Mouse (Mus musculus) embryonic facial prominence, embryonic 12.5 days (tissue): ENCODE measurements around the gene Dph3. TPM values are rescaled to one million over a fixed set of nuclear protein-coding genes. Genes with fewer than 3 reads are reported as not detected.
A peak's percentile ranks its signal among the peaks of the same experiment; 100 is the strongest.

Experiments used
- ATAC-seq: fragments of 200-750 bp; cut with Nextera tagmentation; 2 replicates; pipeline ENCODE4 v1.8.0; 2017; ENCODE audit not compliant: insufficient number of reproducible peaks, insufficient read depth, low FRiP score, low TSS enrichment
- H3K27ac ChIP-seq: fragments of 300-500 bp; sonication (generic); 2 replicates; pipeline ENCODE4 v1.5.1; 2016; ENCODE audit warnings: mild to moderate bottlenecking
- H3K27me3 ChIP-seq: fragments of 300-500 bp; sonication (generic); 2 replicates; pipeline ENCODE4 v1.6.1; 2016; ENCODE audit warnings: mild to moderate bottlenecking, moderate library complexity
- H3K36me3 ChIP-seq: fragments of 300-500 bp; sonication (generic); 2 replicates; pipeline ENCODE4 v1.6.1; 2016; ENCODE audit warnings: mild to moderate bottlenecking
- H3K4me1 ChIP-seq: fragments of 300-500 bp; sonication (generic); 2 replicates; pipeline ENCODE4 v1.6.1; 2016
- H3K4me2 ChIP-seq: fragments of 300-500 bp; sonication (generic); replicated peaks from 2 replicates; pipeline ENCODE4 v1.6.1; 2016; ENCODE audit warnings: mild to moderate bottlenecking, moderate library complexity
- H3K4me3 ChIP-seq: fragments of 300-500 bp; sonication (generic); 2 replicates; pipeline ENCODE4 v1.5.1; 2016; ENCODE audit warnings: mild to moderate bottlenecking
- H3K9ac ChIP-seq: fragments of 300-500 bp; sonication (generic); 2 replicates; pipeline ENCODE4 v1.6.1; 2016; ENCODE audit warnings: mild to moderate bottlenecking, moderate library complexity
- H3K9me3 ChIP-seq: fragments of 300-500 bp; sonication (generic); 2 replicates; pipeline ENCODE4 v1.6.1; 2016; ENCODE audit warnings: mild to moderate bottlenecking, moderate library complexity
- WGBS: fragments of 180-500 bp; shearing (Covaris S2); methylation state at CpG from one replicate; pipeline ENCODE4 v1.1.7; 2016; 5-methylcytosine and 5-hydroxymethylcytosine counted together
- polyA plus RNA-seq: library from polyadenylated mRNA; unstranded; fragments of >200 nt; fragmentation: Nextera tagmentation; extraction: Ambion mirVana; gene quantifications from 2 replicates; pipeline ENCODE4 v1.2.1, GENCODE M21; 2016

Dph3 gene
- polyA plus RNA-seq, 1 experiment from 2014 or later = 76.0 TPM

DNA sequence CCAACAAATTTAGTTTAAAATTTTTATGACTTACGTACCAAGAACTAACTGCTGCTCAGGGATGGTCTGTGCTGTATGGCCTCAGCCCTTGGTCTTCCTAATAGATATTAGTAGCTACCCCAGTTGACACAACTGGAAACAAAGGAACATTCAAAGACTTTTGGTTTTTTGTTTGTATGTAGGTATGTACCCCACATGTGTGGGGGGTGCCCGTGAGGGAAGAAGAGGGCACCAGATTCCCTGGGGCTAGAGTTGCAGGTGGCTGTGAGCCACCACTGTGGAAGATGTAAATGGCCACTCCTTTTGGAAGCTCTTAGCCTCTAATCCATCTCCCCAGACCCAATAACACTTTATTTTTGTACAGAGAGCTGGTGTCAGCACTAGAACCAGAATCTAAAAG is 2.1 kb downstream of the Dph3 start:
- Histone ChIP-seq H3K36me3 (peaks cover 22% of the 10 kb centered on the region), H3K9ac (no peak overlapping the region), H3K9me3 (no peaks in the 10 kb centered on the region), H3K4me1 (peaks cover 9% of the 10 kb centered on the region; the same call in 1 of the 2 replicates), H3K4me2 (no peak overlapping the region), H3K27me3 (no peaks in the 10 kb centered on the region), H3K27ac (no peak overlapping the region), H3K4me3 (no peak overlapping the region)
- ATAC-seq = no peak
- whole genome bisulfite sequencing = 94% methylated on average over 2 of the region's 2 CpGs

DNA sequence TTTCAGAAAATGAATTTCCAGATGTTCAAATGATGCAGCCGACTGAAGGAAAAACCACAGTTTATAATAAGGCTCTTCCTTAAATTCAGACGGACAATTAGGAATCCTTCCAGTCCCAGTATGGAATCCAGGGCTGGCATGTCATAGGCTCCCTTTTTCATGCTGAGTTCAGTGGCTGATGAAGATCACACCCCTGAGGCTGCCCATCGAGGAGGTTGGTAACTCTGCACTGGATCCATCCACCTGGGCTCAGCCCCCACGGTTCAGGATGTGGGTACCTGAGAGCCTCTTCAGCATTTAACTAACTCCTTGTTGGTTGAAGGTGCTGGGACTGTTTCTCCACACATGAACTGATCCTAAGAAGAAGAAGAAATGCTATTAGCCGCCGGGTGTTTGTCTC is 2.6 kb downstream of the Dph3 start:
- no peaks in the 10 kb centered on the region for H3K27me3 ChIP-seq
- no peak overlapping the region for H3K4me2 ChIP-seq
- 92% methylated on average over 6 of the region's 6 CpGs for WGBS
- H3K4me3 ChIP-seq = no peak overlapping the region
- no peak for ATAC-seq
- H3K36me3 ChIP-seq = peaks cover 22% of the 10 kb centered on the region
- no peak overlapping the region for H3K9ac ChIP-seq
- no peak overlapping the region for H3K27ac ChIP-seq
- peaks cover 9% of the 10 kb centered on the region; the same call in 1 of the 2 replicates for H3K4me1 ChIP-seq
- no peaks in the 10 kb centered on the region for H3K9me3 ChIP-seq

DNA sequence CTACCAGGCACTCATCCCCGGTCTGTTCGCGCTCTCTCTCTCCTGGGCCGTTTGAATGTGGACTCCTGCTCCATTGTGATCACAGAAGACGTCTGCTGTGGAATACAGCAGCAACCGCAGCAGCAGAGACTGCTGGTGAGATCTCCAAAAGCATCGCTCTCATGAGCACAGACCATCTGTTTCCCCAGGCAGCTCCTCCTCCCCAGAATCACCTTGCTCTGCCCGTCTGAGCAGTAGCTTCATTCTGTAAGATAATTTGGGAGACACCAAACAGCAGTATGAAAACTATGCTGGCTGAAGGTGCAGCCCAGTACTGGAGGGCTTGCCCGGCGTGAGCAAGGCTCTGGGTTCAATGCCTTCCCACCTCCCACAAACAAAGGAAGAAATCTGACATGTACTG is 4.5 kb downstream of the Dph3 start:
- H3K36me3 ChIP-seq = peaks cover 22% of the 10 kb centered on the region
- no peak overlapping the region for H3K9ac ChIP-seq
- H3K27me3 ChIP-seq = no peaks in the 10 kb centered on the region
- no peak for ATAC-seq
- H3K4me2 ChIP-seq = no peak overlapping the region
- no peak overlapping the region for H3K27ac ChIP-seq
- 87% methylated on average over 10 of the region's 10 CpGs for WGBS
- H3K4me1 ChIP-seq = 0 out of 2 replicates have a peak, but pooled peaks cover 3% of the 10 kb centered on the region
- no peaks in the 10 kb centered on the region for H3K9me3 ChIP-seq
- H3K4me3 ChIP-seq = no peak overlapping the region

DNA sequence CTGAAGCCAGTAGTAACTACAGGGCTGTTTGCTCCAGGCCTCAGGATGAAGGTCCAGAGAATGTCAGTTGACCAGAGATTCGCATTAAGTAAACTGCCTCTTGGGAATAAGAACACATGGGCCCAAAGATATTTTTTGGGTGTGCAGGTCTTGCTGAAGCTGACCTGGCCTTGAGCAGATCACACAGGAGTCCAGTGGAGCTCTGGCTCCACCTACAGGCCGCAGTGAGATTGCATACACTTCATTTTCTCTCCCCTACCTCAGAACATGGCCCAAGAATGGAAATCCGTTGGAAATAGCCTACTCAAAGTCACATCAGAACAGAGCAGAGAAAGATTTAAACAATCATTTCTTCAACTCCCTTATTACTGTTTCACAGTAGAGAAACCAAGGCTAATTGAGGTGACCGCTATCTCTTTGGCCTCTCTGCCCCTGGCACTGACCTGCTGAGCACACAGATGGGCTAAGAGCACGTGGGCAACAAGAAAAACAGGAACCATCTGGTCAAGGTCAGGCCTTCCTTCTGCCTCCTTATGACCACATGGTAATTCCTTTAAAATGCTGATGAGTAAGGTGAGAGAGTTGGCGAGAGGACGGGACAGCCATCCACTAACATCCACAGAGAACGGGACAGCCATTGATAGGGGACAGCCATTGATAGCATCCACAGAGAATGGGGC is 8.5 kb downstream of the Dph3 start:
- no peak overlapping the region for H3K4me3 ChIP-seq
- H3K27ac ChIP-seq = no peak overlapping the region
- H3K4me2 ChIP-seq = no peak overlapping the region
- 40% methylated on average over 8 of the region's 8 CpGs for WGBS
- ATAC-seq = no peak
- H3K27me3 ChIP-seq = no peaks in the 10 kb centered on the region
- H3K36me3 ChIP-seq = peaks cover 11% of the 10 kb centered on the region
- H3K4me1 ChIP-seq = 0 out of 2 replicates have a peak, but pooled peaks cover 4% of the 10 kb centered on the region
- no peaks in the 10 kb centered on the region for H3K9me3 ChIP-seq
- no peak overlapping the region for H3K9ac ChIP-seq

DNA sequence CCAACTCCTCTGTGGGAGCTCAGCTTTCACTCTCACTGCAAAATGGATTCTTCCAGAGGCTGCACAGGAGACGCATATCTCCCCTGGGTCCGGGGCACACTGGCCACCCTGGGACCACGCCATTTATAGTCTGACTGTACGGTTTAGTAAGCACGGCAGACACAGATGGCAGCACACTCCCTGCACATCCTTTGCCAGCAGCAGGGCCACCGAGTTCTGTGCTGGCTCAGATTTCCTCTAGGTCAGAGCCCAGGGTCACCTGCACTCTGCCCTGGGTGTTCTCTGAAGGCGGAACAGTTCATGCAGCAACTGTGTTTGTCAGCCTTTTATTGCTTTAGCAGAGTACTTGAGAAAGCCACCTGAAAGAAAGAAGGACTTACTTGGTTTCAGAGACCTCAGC is 11.6 kb downstream of the Dph3 start:
- H3K27me3 ChIP-seq = no peaks in the 10 kb centered on the region
- H3K9me3 ChIP-seq = no peaks in the 10 kb centered on the region
- no peak overlapping the region for H3K4me2 ChIP-seq
- no peak overlapping the region for H3K9ac ChIP-seq
- H3K27ac ChIP-seq = no peak overlapping the region
- H3K36me3 ChIP-seq = no peaks in the 10 kb centered on the region
- H3K4me3 ChIP-seq = no peak overlapping the region
- ATAC-seq = no peak
- H3K4me1 ChIP-seq = 0 out of 2 replicates have a peak, but pooled peaks cover 4% of the 10 kb centered on the region
- WGBS = 42% methylated on average over 7 of the region's 7 CpGs

DNA sequence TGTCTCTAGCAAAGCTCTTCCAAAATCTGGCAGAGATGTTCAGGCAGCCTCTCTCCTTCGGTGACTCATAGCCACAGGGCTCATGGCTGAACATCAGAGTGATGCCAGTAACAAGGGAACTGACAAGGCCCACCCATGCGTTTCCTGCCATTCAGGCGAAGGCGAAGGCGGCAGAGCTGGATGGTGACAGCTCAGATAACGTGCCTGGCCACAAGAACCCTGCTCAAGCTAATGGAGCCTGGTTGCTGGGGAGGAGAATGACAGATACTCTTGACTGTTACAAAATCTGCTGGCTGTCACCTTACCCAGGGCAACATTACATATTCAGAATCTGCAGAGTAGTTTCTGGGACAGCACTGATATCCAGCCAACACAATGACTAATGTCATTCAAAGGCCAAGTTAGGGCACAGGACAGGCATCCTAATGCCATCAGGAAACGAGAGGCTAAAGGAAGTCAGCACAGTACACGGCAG is 12.3 kb downstream of the Dph3 start:
- Histone ChIP-seq H3K36me3 (no peaks in the 10 kb centered on the region), H3K9ac (no peak overlapping the region), H3K9me3 (no peaks in the 10 kb centered on the region), H3K27ac (no peak overlapping the region), H3K4me2 (no peak overlapping the region), H3K27me3 (no peaks in the 10 kb centered on the region), H3K4me1 (0 out of 2 replicates have a peak, but pooled peaks cover 4% of the 10 kb centered on the region), H3K4me3 (no peak overlapping the region)
- WGBS = 56% methylated on average over 8 of the region's 8 CpGs
- no peak for ATAC-seq

DNA sequence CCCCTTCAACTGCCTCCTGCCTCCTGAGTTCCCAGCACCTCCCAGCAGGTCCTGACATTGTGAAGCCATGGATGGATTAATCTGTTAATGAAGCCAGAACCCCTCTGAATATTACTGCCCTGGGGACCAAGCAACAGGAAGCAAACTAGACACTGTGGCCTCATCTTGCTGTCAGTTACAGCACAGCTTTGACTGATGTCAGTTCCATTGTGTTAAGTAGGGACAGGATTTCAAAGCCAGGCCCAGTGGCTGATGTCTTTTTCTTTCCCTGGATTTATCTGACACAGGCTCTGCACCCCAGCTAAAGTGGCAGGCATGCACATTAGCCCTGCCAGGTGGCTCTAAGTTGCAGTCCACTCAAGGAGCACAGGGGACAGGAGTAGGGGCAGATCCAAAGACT is 12.7 kb downstream of the Dph3 start:
- Histone ChIP-seq H3K36me3 (no peaks in the 10 kb centered on the region), H3K27ac (no peak overlapping the region), H3K9ac (no peak overlapping the region), H3K4me3 (no peak overlapping the region), H3K9me3 (no peaks in the 10 kb centered on the region), H3K27me3 (no peaks in the 10 kb centered on the region), H3K4me1 (0 out of 2 replicates have a peak, but pooled peaks cover 4% of the 10 kb centered on the region), H3K4me2 (no peak overlapping the region)
- no peak for ATAC-seq

DNA sequence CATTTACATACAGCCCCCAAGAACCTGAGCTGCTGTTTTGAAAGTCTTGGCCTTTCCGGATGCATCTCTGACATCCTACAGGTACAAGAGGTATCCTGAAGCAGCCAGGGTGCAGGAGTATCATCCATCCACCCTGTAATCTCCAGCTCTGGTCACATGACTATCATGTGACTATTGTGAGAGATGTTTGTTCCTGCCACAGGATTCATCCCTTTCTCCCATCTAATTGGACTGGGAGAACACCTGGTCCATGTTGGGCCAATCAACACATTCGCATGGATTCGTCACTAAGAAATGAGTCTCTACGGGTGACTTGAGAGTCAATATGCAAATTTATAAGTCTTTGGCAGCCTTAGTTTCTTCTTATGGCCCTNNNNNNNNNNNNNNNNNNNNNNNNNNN is 24.1 kb downstream of the Dph3 start:
- Histone ChIP-seq H3K36me3 (no peaks in the 10 kb centered on the region), H3K4me2 (no peak overlapping the region), H3K27me3 (no peaks in the 10 kb centered on the region), H3K9ac (no peak overlapping the region), H3K27ac (no peak overlapping the region), H3K4me3 (no peak overlapping the region), H3K4me1 (no peaks in the 10 kb centered on the region), H3K9me3 (peaks cover 13% of the 10 kb centered on the region; the same call in 1 of the 2 replicates)
- WGBS = 88% methylated on average over 4 of the region's 4 CpGs
- ATAC-seq = no peak

DNA sequence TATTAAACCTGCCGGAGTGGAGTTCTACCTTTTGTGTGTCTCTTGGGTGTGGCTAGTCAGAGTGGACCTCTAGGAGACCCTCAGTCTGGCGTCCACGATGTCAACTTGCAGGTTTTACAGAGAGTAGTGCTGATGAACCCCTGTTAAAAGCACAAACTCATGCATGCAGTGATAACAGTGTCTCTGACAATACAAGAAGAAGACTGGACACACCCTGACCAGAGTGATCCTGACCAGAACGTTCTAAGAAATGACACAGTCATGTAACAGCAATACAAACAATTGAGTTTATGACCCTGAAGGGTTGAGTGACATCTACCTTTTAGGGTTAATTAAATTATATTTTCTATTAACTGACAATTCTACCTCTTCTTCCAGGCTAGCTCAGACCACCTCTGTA is 27.9 kb downstream of the Dph3 start:
- ATAC-seq = no peak
- no peak overlapping the region for H3K9ac ChIP-seq
- no peak overlapping the region for H3K27ac ChIP-seq
- no peak overlapping the region for H3K4me2 ChIP-seq
- H3K9me3 ChIP-seq = no peaks in the 10 kb centered on the region
- H3K4me1 ChIP-seq = peaks cover 12% of the 10 kb centered on the region; the same call in 1 of the 2 replicates
- no peaks in the 10 kb centered on the region for H3K27me3 ChIP-seq
- 82% methylated on average over 4 of the region's 4 CpGs for WGBS
- no peak overlapping the region for H3K4me3 ChIP-seq
- H3K36me3 ChIP-seq = no peaks in the 10 kb centered on the region

DNA sequence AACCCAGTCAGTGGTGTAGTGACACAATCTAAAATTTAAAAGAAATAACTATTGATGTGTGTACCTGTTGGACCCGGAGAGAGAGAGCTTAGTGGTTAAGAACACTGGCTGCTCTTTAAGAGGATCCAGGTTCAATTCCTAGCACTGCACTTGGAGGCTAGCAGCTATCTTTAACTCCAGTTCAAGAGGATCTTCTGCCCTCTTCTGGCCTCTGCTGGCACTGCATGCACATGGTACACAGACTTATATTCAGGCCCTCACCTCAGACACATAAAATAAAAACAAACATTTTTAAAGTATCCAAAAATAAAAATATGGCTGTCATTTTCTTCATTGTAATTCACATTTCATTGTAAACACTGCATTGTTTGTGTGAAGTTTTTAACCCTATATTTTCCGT is 28.9 kb downstream of the Dph3 start:
- Histone ChIP-seq H3K9ac (no peak overlapping the region), H3K4me3 (no peak overlapping the region), H3K36me3 (no peaks in the 10 kb centered on the region), H3K4me2 (no peak overlapping the region), H3K27me3 (no peaks in the 10 kb centered on the region), H3K9me3 (no peaks in the 10 kb centered on the region), H3K4me1 (peaks cover 12% of the 10 kb centered on the region; the same call in 1 of the 2 replicates), H3K27ac (no peak overlapping the region)
- WGBS = 91% methylated on average over 2 of the region's 2 CpGs
- no peak for ATAC-seq

DNA sequence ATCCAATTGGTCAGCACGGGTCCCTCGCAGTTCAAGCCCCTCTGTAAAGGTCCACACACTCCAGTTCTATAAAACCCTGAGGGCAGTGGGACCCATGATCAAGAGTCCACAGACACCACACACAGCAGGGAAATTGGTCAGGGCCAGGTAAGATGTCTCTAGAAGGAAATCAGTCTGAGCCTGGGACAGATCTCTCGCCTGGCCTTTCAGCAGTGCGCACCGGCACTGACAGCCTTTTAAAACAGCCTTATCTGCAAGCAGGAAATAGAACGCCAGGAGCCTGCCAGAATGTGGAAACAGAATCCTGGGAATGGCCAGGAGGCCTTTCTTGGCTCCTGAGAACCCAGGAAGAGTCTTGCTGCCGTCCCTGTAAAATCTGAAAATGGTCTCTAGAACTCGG is 29.7 kb downstream of the Dph3 start:
- peaks cover 12% of the 10 kb centered on the region; the same call in 1 of the 2 replicates for H3K4me1 ChIP-seq
- WGBS = 60% methylated on average over 8 of the region's 8 CpGs
- no peak overlapping the region for H3K27ac ChIP-seq
- H3K9me3 ChIP-seq = no peaks in the 10 kb centered on the region
- H3K4me3 ChIP-seq = no peak overlapping the region
- H3K36me3 ChIP-seq = no peaks in the 10 kb centered on the region
- peak overlapping the region; percentile 2; the same call in 1 of the 2 replicates for H3K9ac ChIP-seq
- no peak for ATAC-seq
- H3K27me3 ChIP-seq = no peaks in the 10 kb centered on the region
- no peak overlapping the region for H3K4me2 ChIP-seq

DNA sequence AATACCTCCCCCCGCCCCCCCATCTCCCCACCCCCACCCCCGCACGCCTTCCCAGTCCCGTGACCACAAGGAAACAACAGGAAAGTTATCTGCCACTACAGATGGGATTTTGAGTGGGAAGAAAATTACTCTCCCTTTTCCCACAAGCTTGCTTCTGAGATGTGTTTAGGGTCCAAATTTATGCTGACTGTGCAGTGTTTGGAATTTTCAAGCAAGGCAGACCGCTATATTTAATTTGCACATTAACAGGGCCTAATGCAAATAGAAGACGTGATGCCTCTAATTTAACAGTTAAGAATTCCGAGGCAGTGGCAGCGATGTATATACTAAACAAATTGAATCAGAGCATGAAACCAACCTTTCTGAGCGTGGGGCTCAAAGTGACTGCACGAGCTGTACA is 30.7 kb downstream of the Dph3 start:
- 45% methylated on average over 10 of the region's 10 CpGs for WGBS
- no peaks in the 10 kb centered on the region for H3K27me3 ChIP-seq
- no peak for ATAC-seq
- H3K4me1 ChIP-seq = peaks cover 12% of the 10 kb centered on the region; the same call in 1 of the 2 replicates
- 0 out of 2 replicates have a peak overlapping the region, but pooled peaks have one; percentile 24 for H3K9ac ChIP-seq
- no peaks in the 10 kb centered on the region for H3K36me3 ChIP-seq
- no peak overlapping the region for H3K4me2 ChIP-seq
- no peaks in the 10 kb centered on the region for H3K9me3 ChIP-seq
- no peak overlapping the region for H3K27ac ChIP-seq
- no peak overlapping the region for H3K4me3 ChIP-seq
